Mouse (Mus musculus) liver, adult 2 months (tissue): ENCODE data around the gene Acadvl.

Source experiments
- CTCF ChIP-seq: fragments of 200-500 bp; IDR thresholded peaks from 2 replicates; pipeline ENCODE4 v1.5.1; 2011; ENCODE audit warnings: low read depth, low read length, control low read depth
- POLR2A ChIP-seq: fragments of 200-500 bp; IDR thresholded peaks from 2 replicates; pipeline ENCODE4 v1.6.1; 2011; ENCODE audit warnings: low read length, control low read depth; ENCODE audit not compliant: insufficient read depth; ENCODE audit errors: extremely low read depth

DNA sequence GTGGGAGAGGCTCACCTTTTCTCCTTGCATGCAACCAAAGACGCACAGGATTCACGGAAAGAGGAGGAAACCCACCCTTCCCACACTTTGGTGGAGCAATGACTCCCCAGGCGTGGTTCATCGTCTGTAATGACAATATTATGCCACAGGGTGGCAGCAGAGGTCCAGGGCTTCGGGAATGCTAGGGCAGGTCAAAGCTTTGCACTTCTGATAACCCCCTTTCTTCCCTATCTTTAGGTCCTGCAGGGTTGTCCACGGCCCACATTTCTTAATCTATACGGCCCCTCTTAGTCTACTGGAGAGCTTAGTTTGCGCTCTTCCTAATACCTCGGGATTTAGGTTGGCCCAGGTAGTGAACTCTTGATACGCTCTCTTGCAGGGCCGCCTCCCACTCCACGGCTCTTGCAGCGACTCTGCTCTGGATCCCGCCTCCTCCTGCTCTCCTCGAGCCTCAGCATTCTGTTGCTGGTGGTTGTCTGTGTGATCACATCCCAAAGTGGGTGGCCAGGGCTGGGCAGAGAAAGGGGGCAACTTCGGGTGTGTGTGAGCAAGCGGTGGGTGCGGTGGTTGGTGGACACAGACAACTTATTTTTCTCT is 40.5 kb upstream of the Acadvl start:
- TF ChIP-seq POLR2A = no peak
- TF ChIP-seq CTCF = peak; percentile 92
